Mouse (Mus musculus): Measurements from ENCODE around the gene Klhl18.

DNA sequence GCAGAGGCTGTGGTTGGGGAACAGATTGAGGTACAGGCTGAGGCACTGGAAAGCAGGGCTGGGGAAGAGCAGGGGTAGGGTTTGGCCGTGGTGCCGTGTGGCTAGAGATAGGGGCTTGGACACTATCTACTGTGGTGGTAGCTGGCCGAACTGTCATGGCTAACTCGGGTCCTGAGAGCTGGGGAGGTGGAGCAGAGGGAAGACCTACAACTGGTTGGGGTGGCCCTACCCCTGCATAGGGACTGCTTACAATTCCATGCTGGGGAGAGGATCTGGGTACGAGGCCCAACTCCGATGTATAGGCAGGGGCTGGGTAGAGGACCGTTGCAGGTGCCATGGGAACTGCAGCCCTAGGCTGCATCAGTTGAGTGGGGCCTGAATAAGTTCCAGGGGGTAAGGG is 88.5 kb downstream of the Klhl18 start:
- no peak for TF ChIP-seq POLR2A (IDR thresholded peaks at IDR 0.05; ENCODE audit: control insufficient read depth, extremely low read depth, insufficient read depth, low read length, poor library complexity)
- TF ChIP-seq CTCF (IDR thresholded peaks at IDR 0.05; ENCODE audit: borderline replicate concordance, control insufficient read depth, extremely low read depth, insufficient read depth, low read length, poor library complexity) = no peak

Data from thymus, adult 2 months (tissue).